Mouse (Mus musculus): ENCODE results near the gene Tex101.
"Not testable (repeated sequence)": the region's sequence is repeated elsewhere in the genome, so short reads cannot be mapped to it uniquely, and the experiment has no call there.

Tex101 gene

GRCm38 (mm10) chr7:24630116-24630880 is 46.2 kb downstream of the Tex101 start:
- no peak for DNase-seq

GRCm38 (mm10) chr7:24629672-24630071 is 46.8 kb downstream of the Tex101 start:
- no peak for DNase-seq

- DNase-seq, result peak; percentile 78 to 84
Measured at GRCm38 (mm10) chr7:24628685-24629610, 47.5 kb downstream of the Tex101 start.

- no peak for DNase-seq
Measured at GRCm38 (mm10) chr7:24622967-24623366, 53.5 kb downstream of the Tex101 start.

- DNase-seq, result no peak
Measured at GRCm38 (mm10) chr7:24621193-24621592, 55.3 kb downstream of the Tex101 start.

- no peak for DNase-seq
Measured at GRCm38 (mm10) chr7:24619671-24620397, 56.6 kb downstream of the Tex101 start.

GRCm38 (mm10) chr7:24618374-24618773 is 58.1 kb downstream of the Tex101 start:
- not testable (repeated sequence) for DNase-seq

Measured in spleen, adult 18-20 months (tissue).